Mouse (Mus musculus): ENCODE measurements at regions not wholly inside any gene's neighbourhood (a gene's known extent, or its start where the extent isn't known, plus 50 kb on each side); places are given as distances from the start of the nearest gene placed in this dataset.

- Histone ChIP-seq H3K9me3 (replicated peaks; ENCODE audit: low read length) (no peaks in the 10 kb centered on the region), H3K4me3 (replicated peaks in 1 of 3; ENCODE audit: low read depth in 2 of 3, low read length in 2 of 3, poor library complexity in 1 of 3) (no peak overlapping the region), H3K4me1 (ENCODE audit: control insufficient read depth in 1 of 2, insufficient read depth in 2 of 2) (peaks cover 12 to 14% of the 10 kb centered on the region in 2 experiments; a peak in 3 of 4 replicates), H3K4me2 (ENCODE audit: insufficient read depth, low read depth, poor library complexity, severe bottlenecking) (no peak overlapping the region), H3K27ac (ENCODE audit: insufficient read depth, low read depth) (no peak overlapping the region), H3K36me3 (replicated peaks in 1 of 2; ENCODE audit: control insufficient read depth in 1 of 2, insufficient read depth in 1 of 2, low read length in 1 of 2) (no peaks in the 10 kb centered on the region), H3K79me2 (replicated peaks; ENCODE audit: control insufficient read depth, extremely low read depth, insufficient read depth, poor library complexity, severe bottlenecking) (no peaks in the 10 kb centered on the region), H3K27me3 (replicated peaks) (no peaks in the 10 kb centered on the region), H3K9ac (ENCODE audit: insufficient read depth, low read depth) (no peak overlapping the region)
- dilution Hi-C loops (cut with MboI; ENCODE audit: extremely low pct_ligation_motif_present, extremely low pct_unique_long_range_greater_than_20kb, low sequenced_read_pairs) (no loop called here), in situ Hi-C loops (cut with MboI; ENCODE audit: low pct_ligation_motif_present, low pct_unique_long_range_greater_than_20kb, low sequenced_read_pairs) (no loop called here)
- TF ChIP-seq UBTF (IDR thresholded peaks at IDR 0.05; ENCODE audit: low read depth, low read length), result no peak
- no peak for DNase-seq (ENCODE audit: extremely low read depth)
Observed at GRCm38 (mm10) chr8:126717652-126718155, 123.9 kb upstream of the Irf2bp2 start.

GRCm38 (mm10) chr8:126715666-126716065, 121.9 kb upstream of the Irf2bp2 start:
- no peaks in the 10 kb centered on the region for H3K27me3 ChIP-seq (replicated peaks)
- in situ Hi-C loops (cut with MboI; ENCODE audit: low pct_ligation_motif_present, low pct_unique_long_range_greater_than_20kb, low sequenced_read_pairs), result no loop called here
- dilution Hi-C loops (cut with MboI; ENCODE audit: extremely low pct_ligation_motif_present, extremely low pct_unique_long_range_greater_than_20kb, low sequenced_read_pairs), result no loop called here
- no peak for DNase-seq (ENCODE audit: extremely low read depth)
- no peaks in the 10 kb centered on the region for H3K36me3 ChIP-seq (replicated peaks in 1 of 2; ENCODE audit: control insufficient read depth in 1 of 2, insufficient read depth in 1 of 2, low read length in 1 of 2)
- no peak overlapping the region for H3K27ac ChIP-seq (ENCODE audit: insufficient read depth, low read depth)
- TF ChIP-seq CHD1 (IDR thresholded peaks at IDR 0.05; ENCODE audit: low read depth, low read length) (no peak), EP300 (IDR thresholded peaks at IDR 0.05; ENCODE audit: low read length) (no peak), POLR2A (IDR thresholded peaks at IDR 0.05; ENCODE audit: low read depth, low read length) (no peak), MAX (IDR thresholded peaks at IDR 0.05; ENCODE audit: low read length) (no peak), MAFK (IDR thresholded peaks at IDR 0.05; ENCODE audit: insufficient replicate concordance, low read length) (no peak), UBTF (IDR thresholded peaks at IDR 0.05; ENCODE audit: low read depth, low read length) (no peak), ZC3H11A (IDR thresholded peaks at IDR 0.05; ENCODE audit: low read depth, low read length) (no peak), JUN (IDR thresholded peaks at IDR 0.05; ENCODE audit: insufficient read depth, low read depth, low read length) (no peak), E2F4 (IDR thresholded peaks at IDR 0.05; ENCODE audit: insufficient replicate concordance, low read depth, low read length) (no peak), ETS1 (conservative IDR thresholded peaks at IDR 0.05; ENCODE audit: low read depth, low read length) (no peak), RAD21 (IDR thresholded peaks at IDR 0.05; ENCODE audit: low read depth, low read length) (no peak), ZNF384 (IDR thresholded peaks at IDR 0.05; ENCODE audit: low read depth, low read length) (no peak), CHD2 (IDR thresholded peaks at IDR 0.05; ENCODE audit: low read length) (no peak), NRF1 (IDR thresholded peaks at IDR 0.05; ENCODE audit: low read depth, low read length) (no peak), USF1 (IDR thresholded peaks at IDR 0.05; ENCODE audit: low read depth, low read length) (no peak), ZKSCAN1 (IDR thresholded peaks at IDR 0.05; ENCODE audit: borderline replicate concordance, low read depth, low read length) (no peak), ELF1 (IDR thresholded peaks at IDR 0.05; ENCODE audit: low read depth, low read length) (no peak), BHLHE40 (IDR thresholded peaks at IDR 0.05; ENCODE audit: low read depth, low read length) (no peak), TCF12 (IDR thresholded peaks at IDR 0.05; ENCODE audit: low read depth, low read length) (no peak), MXI1 (IDR thresholded peaks at IDR 0.05; ENCODE audit: low read depth, low read length) (no peak)
- H3K9me3 ChIP-seq (replicated peaks; ENCODE audit: low read length), result no peaks in the 10 kb centered on the region
- no peak overlapping the region for H3K4me2 ChIP-seq (ENCODE audit: insufficient read depth, low read depth, poor library complexity, severe bottlenecking)
- no peak overlapping the region for H3K4me3 ChIP-seq (replicated peaks in 1 of 3; ENCODE audit: low read depth in 2 of 3, low read length in 2 of 3, poor library complexity in 1 of 3)
- H3K9ac ChIP-seq (ENCODE audit: insufficient read depth, low read depth), result no peak overlapping the region
- H3K79me2 ChIP-seq (replicated peaks; ENCODE audit: control insufficient read depth, extremely low read depth, insufficient read depth, poor library complexity, severe bottlenecking), result no peaks in the 10 kb centered on the region
- 0 out of 4 replicates have a peak, but pooled peaks cover 0 to 4% of the 10 kb centered on the region in 2 experiments for H3K4me1 ChIP-seq (ENCODE audit: control insufficient read depth in 1 of 2, insufficient read depth in 2 of 2)
